34 mouse cellular contexts compared by ENCODE assay signal in the genomic region with DNA sequence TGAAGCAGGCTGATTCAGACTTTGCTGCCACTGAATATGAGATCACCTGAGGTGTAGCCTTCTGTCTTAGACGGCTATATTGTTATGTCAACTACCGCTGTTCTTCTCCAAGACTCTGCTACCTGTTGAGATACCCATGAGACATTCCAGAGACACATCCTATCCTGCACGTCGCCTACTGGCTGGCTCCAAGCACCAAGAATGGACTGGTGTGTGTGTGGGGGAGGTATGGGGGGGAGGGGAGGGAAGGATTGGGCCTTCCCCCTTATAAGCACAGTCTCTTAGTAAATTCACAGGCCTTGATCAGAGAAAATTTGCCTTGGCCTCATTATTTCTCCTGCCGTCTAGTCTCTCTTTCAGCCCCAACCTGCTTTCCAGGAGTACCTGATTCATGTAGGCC. TPM values are rescaled to one million over a fixed set of nuclear protein-coding genes. Genes with fewer than 3 reads are reported as not detected.
A peak's percentile ranks its signal among the peaks of the same experiment; 100 is the strongest.
DNase-seq lines count a peak whose midpoint lies in the region; ATAC-seq and TF ChIP-seq lines count a peak whose summit lies in the region.
"Had no signal": no experiment of that assay in that cellular context is flagged by ENCODE, and none has a peak within 500 bp of the region (broad histone marks: within the 10 kb centered on the region; RNA-seq: fewer than 3 reads in every experiment).

No protein-coding gene starts in this region.

- peaks cover 7% of the 10 kb centered on the region; the same call in 1 of the 2 replicates for H3K4me1 ChIP-seq in midbrain, embryonic 10.5 days
- H3K4me1 ChIP-seq in midbrain, embryonic 15.5 days, result no peaks in the 10 kb centered on the region
- peaks cover 7% of the 10 kb centered on the region for H3K4me1 ChIP-seq in ES-Bruce4 (ENCODE audit: control insufficient read depth, insufficient read depth, low read length)
- no peaks in the 10 kb centered on the region for H3K4me1 ChIP-seq in hindbrain, embryonic 11.5 days (replicated peaks; ENCODE audit: control insufficient read depth, insufficient read depth, low read length)
- H3K4me1 ChIP-seq: embryonic facial prominence, embryonic 12.5 days; embryonic facial prominence, embryonic 15.5 days; forebrain, embryonic 12.5 days; heart, embryonic 10.5 days; hindbrain, embryonic 12.5 days; hindbrain, embryonic 15.5 days had no signal

- H3K36me3 ChIP-seq in midbrain, embryonic 10.5 days, result no peaks in the 10 kb centered on the region
- no peaks in the 10 kb centered on the region for H3K36me3 ChIP-seq in midbrain, embryonic 15.5 days (replicated peaks)
- H3K36me3 ChIP-seq in ES-Bruce4 (ENCODE audit: control insufficient read depth, insufficient read depth, low read length, poor library complexity, severe bottlenecking), result no peaks in the 10 kb centered on the region
- no peaks in the 10 kb centered on the region for H3K36me3 ChIP-seq in hindbrain, embryonic 11.5 days (ENCODE audit: control insufficient read depth, insufficient read depth, low read length)
- H3K36me3 ChIP-seq: embryonic facial prominence, embryonic 12.5 days; embryonic facial prominence, embryonic 15.5 days; forebrain, embryonic 12.5 days; G1E; heart, embryonic 10.5 days; heart, embryonic 13.5 days; hindbrain, embryonic 12.5 days; hindbrain, embryonic 15.5 days had no signal

- H3K9me3 ChIP-seq in midbrain, embryonic 10.5 days (replicated peaks), result peaks cover 7% of the 10 kb centered on the region
- 0 out of 2 replicates have a peak, but pooled peaks cover 2% of the 10 kb centered on the region for H3K9me3 ChIP-seq in midbrain, embryonic 15.5 days
- peaks cover 11% of the 10 kb centered on the region for H3K9me3 ChIP-seq in ES-Bruce4 (replicated peaks; ENCODE audit: control insufficient read depth, insufficient read depth, low read length, poor library complexity, severe bottlenecking)
- no peaks in the 10 kb centered on the region for H3K9me3 ChIP-seq in hindbrain, embryonic 11.5 days (ENCODE audit: control insufficient read depth, low read length)
- H3K9me3 ChIP-seq: embryonic facial prominence, embryonic 15.5 days; G1E had no signal

- TF ChIP-seq EP300 in ES-Bruce4 (IDR thresholded peaks at IDR 0.05; ENCODE audit: insufficient read depth, low read depth, low read length), result 0 out of 2 replicates have a peak, but pooled peaks have one; percentile 55

- no peaks in the 10 kb centered on the region for H3K27me3 ChIP-seq in midbrain, embryonic 10.5 days (ENCODE audit: low read depth, poor library complexity, severe bottlenecking)
- H3K27me3 ChIP-seq in midbrain, embryonic 15.5 days (replicated peaks), result no peaks in the 10 kb centered on the region
- no peaks in the 10 kb centered on the region for H3K27me3 ChIP-seq in ES-Bruce4 (ENCODE audit: control insufficient read depth, insufficient read depth, low read length, poor library complexity, severe bottlenecking)
- no peaks in the 10 kb centered on the region for H3K27me3 ChIP-seq in hindbrain, embryonic 11.5 days (ENCODE audit: control insufficient read depth, insufficient read depth, low read length)
- H3K27me3 ChIP-seq: embryonic facial prominence, embryonic 12.5 days; embryonic facial prominence, embryonic 15.5 days; forebrain, embryonic 12.5 days; heart, embryonic 13.5 days; hindbrain, embryonic 12.5 days; hindbrain, embryonic 15.5 days; Patski had no signal

- no peak overlapping the region for H3K4me2 ChIP-seq in midbrain, embryonic 15.5 days
- H3K4me2 ChIP-seq in hindbrain, embryonic 11.5 days (replicated peaks; ENCODE audit: low read depth, low read length), result no peak overlapping the region
- H3K4me2 ChIP-seq: embryonic facial prominence, embryonic 12.5 days; embryonic facial prominence, embryonic 15.5 days; forebrain, embryonic 12.5 days; heart, embryonic 13.5 days; hindbrain, embryonic 12.5 days; hindbrain, embryonic 15.5 days had no signal

- 90% methylated on average over 5 of the region's 5 CpGs for WGBS in midbrain, embryonic 10.5 days
- WGBS in midbrain, embryonic 15.5 days, result 88% methylated on average over 5 of the region's 5 CpGs
- WGBS in hindbrain, embryonic 11.5 days, result 89% methylated on average over 5 of the region's 5 CpGs

- no peak overlapping the region for H3K4me3 ChIP-seq in midbrain, embryonic 10.5 days
- no peak overlapping the region for H3K4me3 ChIP-seq in midbrain, embryonic 15.5 days
- H3K4me3 ChIP-seq in ES-Bruce4 (ENCODE audit: low read depth, low read length), result peak overlapping the region; percentile 48
- H3K4me3 ChIP-seq in hindbrain, embryonic 11.5 days (ENCODE audit: low read depth, low read length), result no peak overlapping the region
- H3K4me3 ChIP-seq: embryonic facial prominence, embryonic 12.5 days; embryonic facial prominence, embryonic 15.5 days; forebrain, embryonic 12.5 days; heart, adult 2 months; heart, embryonic 10.5 days; heart, embryonic 13.5 days; hindbrain, embryonic 12.5 days; hindbrain, embryonic 15.5 days had no signal

- TF ChIP-seq CTCF in ES-Bruce4 (IDR thresholded peaks at IDR 0.05; ENCODE audit: low read depth, low read length), result no peak

- DNase-seq in midbrain, embryonic 10.5 days (ENCODE audit: low spot score), result no peak
- peak; percentile 85 for DNase-seq in R1 (ENCODE audit: low read depth, low spot score)
- no peak for DNase-seq in ovary, postnatal 14 days (ENCODE audit: low spot score)
- DNase-seq in lung, adult 18-20 months, result no peak
- DNase-seq in hindbrain, embryonic 11.5 days (ENCODE audit: low spot score), result no peak
- DNase-seq: adrenal gland, adult 8-10 months; adrenal gland, postnatal 25 days; B cell, adult 2 months; cerebellum, adult 11-12 months; cerebellum, adult 8-10 months; cerebellum, postnatal 14 days; gastrocnemius, postnatal 10 days; gastrocnemius, postnatal 36 days; heart, adult 2 months; heart, postnatal 14 days; heart, postnatal 4 days had no signal

- peak overlapping the region; percentile 28; the same call in 1 of the 2 replicates for H3K27ac ChIP-seq in midbrain, embryonic 10.5 days (replicated peaks)
- no peak overlapping the region for H3K27ac ChIP-seq in midbrain, embryonic 15.5 days
- H3K27ac ChIP-seq in ES-Bruce4 (ENCODE audit: insufficient read depth, low read length), result peak overlapping the region; percentile 99
- no peak overlapping the region for H3K27ac ChIP-seq in hindbrain, embryonic 11.5 days (ENCODE audit: low read depth, low read length)
- H3K27ac ChIP-seq: embryonic facial prominence, embryonic 12.5 days; embryonic facial prominence, embryonic 15.5 days; forebrain, embryonic 12.5 days; heart, adult 2 months; heart, embryonic 10.5 days; heart, embryonic 13.5 days; hindbrain, embryonic 12.5 days; hindbrain, embryonic 15.5 days had no signal

- H3K9ac ChIP-seq in midbrain, embryonic 15.5 days, result no peak overlapping the region
- H3K9ac ChIP-seq in ES-Bruce4 (ENCODE audit: low read depth, poor library complexity, severe bottlenecking), result peak overlapping the region; percentile 42
- no peak overlapping the region for H3K9ac ChIP-seq in hindbrain, embryonic 11.5 days (ENCODE audit: low read depth, low read length)
- H3K9ac ChIP-seq: embryonic facial prominence, embryonic 12.5 days; embryonic facial prominence, embryonic 15.5 days; forebrain, embryonic 12.5 days; heart, embryonic 13.5 days; hindbrain, embryonic 12.5 days; hindbrain, embryonic 15.5 days had no signal

- no peak for TF ChIP-seq POLR2A in ES-Bruce4 (IDR thresholded peaks at IDR 0.05; ENCODE audit: insufficient read depth, low read length)

- no peak for ATAC-seq in midbrain, embryonic 15.5 days (replicated peaks)
- no peak for ATAC-seq in hindbrain, embryonic 11.5 days (ENCODE audit: low FRiP score)
- ATAC-seq: CD4-positive, CD25-positive, alpha-beta regulatory T cell, adult 4 months; forebrain, embryonic 16.5 days; intestine, postnatal 0 days; Patski had no signal

RNA-seq across cellular contexts. Expression of gene Pmm1, which starts 7.1 kb away (rescaled TPM):
- 31.9 and 34.9 TPM in 2 replicates for polyA plus RNA-seq in midbrain, embryonic 10.5 days (2016; fragmentation: Nextera tagmentation; extraction: Ambion mirVana)
- polyA plus RNA-seq in midbrain, embryonic 15.5 days (2015; fragmentation: Nextera tagmentation; extraction: Ambion mirVana), result 84.3 and 89.9 TPM in 2 replicates
- 338 and 387 TPM in 2 replicates for polyA plus RNA-seq in ES-Bruce4 (2011; ENCODE audit: insufficient read depth, insufficient read length, low read depth, missing spikeins)
- polyA plus RNA-seq in hindbrain, embryonic 11.5 days (2014; fragmentation: Nextera tagmentation; extraction: Ambion mirVana), result 31.1 and 33.7 TPM in 2 replicates

RNA-seq across cellular contexts. Expression of gene 1700029P11Rik, which starts 12.5 kb away (rescaled TPM):
- polyA plus RNA-seq in midbrain, embryonic 10.5 days (2016; fragmentation: Nextera tagmentation; extraction: Ambion mirVana), result not detected in 2 replicates
- not detected in 2 replicates for polyA plus RNA-seq in midbrain, embryonic 15.5 days (2015; fragmentation: Nextera tagmentation; extraction: Ambion mirVana)
- 3.5 and 4.8 TPM in 2 replicates for polyA plus RNA-seq in ES-Bruce4 (2011; ENCODE audit: insufficient read depth, insufficient read length, low read depth, missing spikeins)
- not detected in 2 replicates for polyA plus RNA-seq in hindbrain, embryonic 11.5 days (2014; fragmentation: Nextera tagmentation; extraction: Ambion mirVana)
- polyA plus RNA-seq: activated CD4-positive, CD25-positive, alpha-beta regulatory T cell, adult 4 months; brain, embryonic 14.5 days; CD4-positive, CD25-positive, alpha-beta regulatory T cell, adult 4 months; embryonic facial prominence, embryonic 12.5 days; embryonic facial prominence, embryonic 15.5 days; forebrain, embryonic 12.5 days; forebrain, embryonic 16.5 days; G1E; heart, adult 2 months; heart, embryonic 10.5 days; heart, embryonic 13.5 days; heart, embryonic 16.5 days; hindbrain, embryonic 12.5 days; hindbrain, embryonic 15.5 days; intestine, embryonic 14.5 days; intestine, postnatal 0 days; Patski had no signal

RNA-seq across cellular contexts. Expression of gene Xrcc6, which starts 19.8 kb away (rescaled TPM):
- polyA plus RNA-seq in midbrain, embryonic 10.5 days (2016; fragmentation: Nextera tagmentation; extraction: Ambion mirVana), result 68.6 and 75.1 TPM in 2 replicates
- polyA plus RNA-seq in midbrain, embryonic 15.5 days (2015; fragmentation: Nextera tagmentation; extraction: Ambion mirVana), result 43.1 and 46.7 TPM in 2 replicates
- polyA plus RNA-seq in ES-Bruce4 (2011; ENCODE audit: insufficient read depth, insufficient read length, low read depth, missing spikeins), result 98.6 and 131 TPM in 2 replicates
- polyA plus RNA-seq in hindbrain, embryonic 11.5 days (2014; fragmentation: Nextera tagmentation; extraction: Ambion mirVana), result 62.4 and 66.6 TPM in 2 replicates

RNA-seq across cellular contexts. Expression of gene Csdc2, which starts 31.3 kb away (rescaled TPM):
- polyA plus RNA-seq in midbrain, embryonic 10.5 days (2016; fragmentation: Nextera tagmentation; extraction: Ambion mirVana), result 13.8 and 20.6 TPM in 2 replicates
- polyA plus RNA-seq in midbrain, embryonic 15.5 days (2015; fragmentation: Nextera tagmentation; extraction: Ambion mirVana), result 248 and 250 TPM in 2 replicates
- 4.0 and 4.9 TPM in 2 replicates for polyA plus RNA-seq in ES-Bruce4 (2011; ENCODE audit: insufficient read depth, insufficient read length, low read depth, missing spikeins)
- polyA plus RNA-seq in hindbrain, embryonic 11.5 days (2014; fragmentation: Nextera tagmentation; extraction: Ambion mirVana), result 25.2 and 25.7 TPM in 2 replicates
- polyA plus RNA-seq: activated CD4-positive, CD25-positive, alpha-beta regulatory T cell, adult 4 months; CD4-positive, CD25-positive, alpha-beta regulatory T cell, adult 4 months; G1E had no signal

RNA-seq across cellular contexts. Expression of gene Polr3h, which starts 41.8 kb away (rescaled TPM):
- polyA plus RNA-seq in midbrain, embryonic 10.5 days (2016; fragmentation: Nextera tagmentation; extraction: Ambion mirVana), result 76.2 and 80.8 TPM in 2 replicates
- polyA plus RNA-seq in midbrain, embryonic 15.5 days (2015; fragmentation: Nextera tagmentation; extraction: Ambion mirVana), result 81.5 and 83.1 TPM in 2 replicates
- polyA plus RNA-seq in ES-Bruce4 (2011; ENCODE audit: insufficient read depth, insufficient read length, low read depth, missing spikeins), result 21.8 and 25.5 TPM in 2 replicates
- polyA plus RNA-seq in hindbrain, embryonic 11.5 days (2014; fragmentation: Nextera tagmentation; extraction: Ambion mirVana), result 66.2 and 67.1 TPM in 2 replicates

Comparison
In these comparisons a context has a peak if more than half of its experiments do, and no peak if none do; other contexts are left out.
1. H3K27ac ChIP-seq: peak in midbrain, embryonic 10.5 days (single experiment) and ES-Bruce4 (single experiment); none in midbrain, embryonic 15.5 days (single experiment) and hindbrain, embryonic 11.5 days (single experiment).